Mouse (Mus musculus) cerebellum, adult (tissue): Measurements from ENCODE around the gene Hdgfl2.

Experiments used
- ATAC-seq: cut with Nextera tagmentation; 2 replicates; pipeline ENCODE4 v1.9.2; 2017; ENCODE audit warnings: mild to moderate bottlenecking, moderate library complexity, mixed read lengths; ENCODE audit not compliant: insufficient number of reproducible peaks, low FRiP score, low TSS enrichment

The Hdgfl2 gene

DNA sequence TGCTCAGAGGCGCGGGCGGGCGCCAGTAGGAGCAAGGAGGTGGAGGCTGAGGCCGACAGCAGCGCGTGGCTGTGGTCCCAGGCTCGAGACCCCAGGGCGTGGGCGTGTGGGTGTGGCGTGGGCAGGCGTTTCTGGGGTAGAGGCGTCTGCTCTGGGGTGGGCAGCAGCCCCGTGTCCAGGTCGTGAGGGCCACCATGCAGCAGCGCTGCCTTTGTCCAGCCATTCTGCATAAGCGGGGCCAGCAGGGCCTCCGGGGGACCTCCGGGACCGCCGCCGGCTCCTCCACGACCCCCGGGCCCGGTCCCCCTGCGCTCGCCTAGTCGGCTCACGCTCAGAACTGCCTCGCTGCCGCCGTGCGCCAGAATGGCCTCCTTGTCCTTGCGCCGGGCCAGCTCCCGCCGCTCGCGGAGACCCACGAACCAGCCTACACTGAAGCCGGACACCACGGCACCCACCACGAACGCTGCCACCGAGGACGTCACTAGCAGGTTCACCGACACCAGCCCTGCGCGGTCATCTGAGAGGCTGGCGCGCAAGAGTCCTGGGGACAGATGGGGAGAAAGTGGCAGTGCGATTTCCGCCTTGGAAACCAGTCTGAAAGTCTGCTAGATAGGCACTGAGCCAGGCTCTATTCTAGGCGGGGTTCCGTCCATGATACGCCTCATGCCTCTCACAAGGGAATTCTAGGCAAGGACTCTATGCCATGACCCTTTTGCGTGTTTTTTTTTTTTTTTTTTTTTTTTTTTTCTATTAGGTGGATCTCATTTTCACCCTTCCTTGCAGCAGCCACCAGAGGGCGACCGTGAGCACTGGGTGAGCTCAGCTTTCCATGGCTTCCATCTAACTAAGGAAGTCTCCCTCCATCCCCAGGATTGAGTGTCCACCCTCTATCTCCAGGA is 45.2 kb downstream of the Hdgfl2 start:
- ATAC-seq, result no peak

DNA sequence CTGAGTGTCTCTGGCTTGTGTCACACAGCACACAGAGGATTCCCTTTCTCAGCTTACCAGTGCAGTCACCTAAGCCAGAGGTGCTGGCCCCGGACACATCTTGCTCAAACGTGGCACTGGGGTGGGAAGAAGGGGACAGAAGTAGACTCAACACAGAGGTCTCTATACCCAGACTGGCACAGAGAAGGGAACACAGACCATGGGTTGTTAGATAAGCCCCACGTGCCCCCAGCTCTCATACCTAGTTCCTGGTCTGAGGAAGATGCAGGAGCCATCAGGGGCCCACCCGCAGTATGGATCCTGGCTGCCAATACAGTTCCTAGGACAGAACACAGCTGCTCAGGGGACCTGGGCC is 45.8 kb downstream of the Hdgfl2 start:
- ATAC-seq, result no peak

DNA sequence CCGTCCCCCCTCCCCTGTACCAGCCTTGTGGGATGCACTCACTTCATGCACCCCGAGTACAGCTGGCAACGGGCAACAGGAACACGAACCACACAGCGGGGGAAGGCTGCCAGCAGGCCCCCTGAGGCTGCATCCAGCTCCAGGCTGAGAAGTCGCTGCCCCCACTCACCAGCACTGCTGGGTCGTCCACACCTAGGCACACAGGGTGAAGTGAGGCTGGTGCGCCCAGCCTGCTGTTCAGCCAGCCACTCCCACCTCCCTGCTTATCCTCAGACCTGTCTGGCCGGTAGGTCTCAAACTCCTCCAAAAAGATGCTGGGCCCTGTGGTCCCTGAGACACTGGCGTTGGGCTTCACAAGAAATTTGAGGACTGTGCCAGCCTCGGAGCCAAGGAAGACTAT is 46.7 kb downstream of the Hdgfl2 start:
- ATAC-seq, result no peak

DNA sequence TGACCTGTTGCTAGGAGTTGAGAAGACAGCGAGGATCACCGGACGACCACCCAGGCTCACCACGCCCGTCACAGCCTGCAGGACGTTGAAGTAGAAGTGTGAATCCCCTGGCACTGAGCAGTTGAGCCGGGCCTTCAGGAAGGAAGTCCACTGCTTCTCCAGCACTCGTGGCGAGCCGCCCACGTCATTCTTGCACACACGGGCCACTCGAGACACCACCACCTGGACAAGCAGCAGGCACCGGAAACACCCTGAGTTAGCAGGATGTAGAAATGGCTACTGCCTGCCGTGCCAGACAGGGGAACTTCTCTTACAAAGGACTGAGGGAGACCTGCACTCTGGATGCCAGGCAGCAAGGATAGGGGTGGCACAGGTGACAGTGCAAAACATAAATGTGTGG is 48.8 kb downstream of the Hdgfl2 start:
- ATAC-seq, result no peak

DNA sequence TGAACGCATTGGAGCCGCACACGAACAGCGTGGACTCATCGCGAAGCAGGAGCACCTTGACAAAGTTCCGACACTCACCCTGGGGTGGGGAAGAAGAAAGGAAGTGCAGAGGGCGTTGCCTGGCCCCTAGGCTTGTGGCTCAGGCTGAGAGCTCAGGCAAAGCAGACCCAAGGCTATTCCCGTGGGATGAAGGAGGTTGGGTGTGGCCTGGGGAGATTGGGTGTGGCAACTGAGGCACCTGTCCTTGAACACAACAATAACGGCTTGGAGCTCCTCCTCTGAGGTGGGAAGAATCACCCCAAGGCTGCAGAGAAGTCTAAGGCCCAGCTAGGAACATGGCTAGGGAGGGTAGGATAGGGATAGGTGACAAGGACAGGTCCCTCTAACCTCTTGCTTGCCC is 51.7 kb downstream of the Hdgfl2 start:
- no peak for ATAC-seq

DNA sequence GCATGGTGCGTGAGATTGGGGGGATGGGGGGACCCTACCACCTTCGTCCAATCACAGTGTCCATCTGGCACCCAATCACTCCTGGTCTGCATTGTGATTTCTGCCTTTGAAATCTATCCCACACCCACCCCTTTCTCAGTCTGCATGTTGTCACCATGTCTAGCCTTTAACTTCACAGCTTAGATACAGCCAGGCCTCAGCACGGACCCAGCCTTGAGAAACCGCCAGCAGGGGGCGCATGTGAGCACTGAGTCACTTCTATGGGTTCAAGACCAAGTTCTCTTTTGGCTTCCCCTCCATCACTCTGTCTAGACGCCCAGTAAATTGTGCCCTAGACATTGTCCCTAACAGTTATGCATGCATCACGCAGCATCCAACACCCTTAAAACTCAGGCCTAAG is 52.4 kb downstream of the Hdgfl2 start:
- ATAC-seq, result no peak

DNA sequence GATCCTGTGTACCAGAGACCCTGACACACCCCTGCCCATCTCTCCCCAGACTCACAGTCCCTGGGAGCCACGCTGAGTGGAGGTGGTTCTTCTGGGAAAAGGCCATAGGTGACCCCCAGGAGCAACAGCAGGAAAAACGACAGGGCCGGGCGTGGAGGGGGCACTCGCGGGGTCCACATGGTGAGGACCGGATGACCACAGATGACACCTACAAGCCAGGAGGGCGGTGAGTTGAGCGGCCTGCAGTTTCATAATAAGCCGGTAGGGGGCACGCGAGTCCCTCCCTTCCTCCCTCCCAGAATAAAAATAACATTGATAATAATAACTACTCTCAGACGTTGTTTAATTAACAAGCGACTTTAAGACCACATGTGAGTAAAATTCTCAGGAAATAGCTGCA is 53.2 kb downstream of the Hdgfl2 start:
- no peak for ATAC-seq

DNA sequence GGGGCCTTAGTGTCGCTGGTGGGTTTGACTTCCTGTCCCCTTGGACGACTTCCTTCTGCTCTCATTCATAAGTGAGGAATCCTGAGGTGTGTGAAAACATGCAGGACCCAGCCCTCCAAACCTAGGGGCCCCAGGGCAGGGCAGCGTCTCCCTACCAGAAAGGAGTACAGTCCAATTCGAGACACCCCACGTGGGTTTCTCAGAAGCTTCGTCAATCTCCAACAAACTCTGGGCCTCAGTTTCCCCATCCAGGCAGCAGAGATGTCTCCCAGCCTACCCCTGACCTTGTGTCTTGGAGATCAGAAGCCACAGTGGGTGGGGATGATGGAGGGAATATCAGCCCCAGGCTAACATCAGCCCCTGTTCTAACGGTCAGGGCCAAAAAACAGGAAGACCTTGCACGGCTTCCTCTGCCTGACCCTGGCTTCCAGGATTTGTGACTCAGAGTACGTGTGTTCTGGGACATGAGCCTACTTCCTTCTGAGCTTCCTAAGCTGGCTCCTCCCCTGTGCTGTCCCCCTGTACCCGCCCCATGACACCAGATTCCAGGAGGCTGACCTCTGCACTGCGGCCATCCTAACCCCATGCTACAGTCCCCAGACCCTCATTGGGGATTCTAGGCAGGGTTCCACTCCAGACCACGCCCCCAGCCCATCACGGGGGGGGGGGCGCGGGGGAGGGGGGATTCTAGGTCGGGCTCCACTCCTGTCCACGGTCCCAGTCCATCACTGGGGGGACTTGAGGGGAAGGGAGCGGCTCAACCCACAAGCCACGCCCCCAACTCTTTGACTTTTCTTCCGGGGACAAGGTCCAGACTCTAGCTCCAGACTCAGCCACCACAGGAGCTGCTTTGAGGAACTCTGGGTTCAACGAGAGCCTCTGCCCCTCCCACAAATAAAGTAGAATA is 54.3 kb downstream of the Hdgfl2 start:
- no peak for ATAC-seq

DNA sequence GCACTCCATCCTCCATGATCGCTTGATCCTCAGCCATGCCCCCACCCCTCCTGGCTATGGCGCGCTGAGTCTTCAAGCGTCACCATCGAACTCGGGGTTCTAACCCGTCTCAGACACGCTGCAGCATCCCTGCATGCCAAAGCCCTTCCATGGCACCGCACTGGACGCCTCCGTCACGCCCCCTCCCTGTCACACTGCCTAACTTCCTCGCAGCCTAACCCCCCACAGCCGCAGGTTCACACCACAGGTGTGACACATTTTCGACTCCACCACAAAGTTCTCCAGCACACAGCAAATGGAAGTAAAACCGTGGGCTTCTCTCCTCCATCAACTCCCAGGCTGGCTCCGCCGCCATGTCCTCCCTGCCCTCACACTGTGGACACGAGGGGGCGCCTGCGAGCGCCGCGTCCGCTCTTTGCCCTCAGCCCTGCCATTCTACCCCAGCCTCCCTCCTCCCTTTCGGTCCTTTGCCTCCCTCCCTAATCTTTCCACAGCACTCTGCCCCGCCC is 55.1 kb downstream of the Hdgfl2 start:
- ATAC-seq, result no peak

DNA sequence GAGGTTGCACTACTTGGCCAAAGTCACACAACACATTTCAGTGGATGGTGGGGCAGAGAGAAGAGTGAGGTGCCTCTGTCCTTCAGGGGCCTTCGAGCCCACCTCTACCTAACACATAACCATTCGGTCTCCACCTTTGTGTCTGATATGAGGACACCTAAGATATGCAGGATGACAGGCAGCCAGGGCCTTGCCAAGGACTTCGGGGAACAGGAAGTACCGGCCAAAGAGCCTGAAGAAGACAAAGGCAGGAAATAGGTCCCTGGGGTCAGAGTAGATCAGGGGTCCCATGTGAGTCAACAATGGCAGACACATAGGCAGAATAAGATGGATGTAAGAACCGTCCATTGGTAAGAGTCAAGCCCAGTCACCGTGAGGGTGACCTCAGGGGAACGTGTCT is 57.1 kb downstream of the Hdgfl2 start:
- no peak for ATAC-seq

DNA sequence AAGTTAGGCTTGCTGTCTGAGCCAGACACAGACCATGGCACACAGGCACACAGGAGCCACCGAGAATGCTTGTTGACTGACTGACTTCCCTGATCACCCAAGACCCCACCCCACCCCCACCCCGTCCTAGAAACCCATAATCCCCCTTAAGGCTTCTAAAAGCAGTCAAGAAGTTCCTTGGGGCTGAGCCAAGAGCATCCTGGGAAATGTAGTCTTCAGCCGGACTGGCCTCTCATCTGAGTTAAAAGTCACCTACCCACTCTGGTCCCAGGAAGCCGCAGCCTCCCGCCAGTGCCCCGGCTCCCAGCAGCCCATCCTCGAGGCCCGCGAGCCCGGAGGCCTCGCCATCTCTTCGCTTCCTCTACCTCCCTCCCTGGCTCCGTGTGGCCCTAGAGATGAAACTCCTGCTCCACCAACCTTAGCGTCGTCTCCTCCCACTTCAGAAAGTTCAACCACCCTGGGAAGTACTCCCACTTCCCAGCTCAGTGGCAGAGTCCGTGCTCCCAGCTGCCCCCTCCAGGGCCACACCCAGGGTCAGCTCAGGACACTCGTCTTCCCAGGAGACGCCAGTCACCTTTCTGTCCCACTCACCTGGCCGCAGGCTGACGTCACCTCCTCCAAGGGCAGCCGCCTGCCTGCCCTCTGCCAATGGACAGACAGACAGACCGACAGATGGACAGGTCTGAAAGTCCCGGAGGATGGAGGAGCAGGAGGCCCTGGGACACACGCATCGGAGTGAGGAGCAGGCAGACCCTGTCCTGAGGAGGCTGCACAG is 58.6 kb downstream of the Hdgfl2 start:
- no peak for ATAC-seq

DNA sequence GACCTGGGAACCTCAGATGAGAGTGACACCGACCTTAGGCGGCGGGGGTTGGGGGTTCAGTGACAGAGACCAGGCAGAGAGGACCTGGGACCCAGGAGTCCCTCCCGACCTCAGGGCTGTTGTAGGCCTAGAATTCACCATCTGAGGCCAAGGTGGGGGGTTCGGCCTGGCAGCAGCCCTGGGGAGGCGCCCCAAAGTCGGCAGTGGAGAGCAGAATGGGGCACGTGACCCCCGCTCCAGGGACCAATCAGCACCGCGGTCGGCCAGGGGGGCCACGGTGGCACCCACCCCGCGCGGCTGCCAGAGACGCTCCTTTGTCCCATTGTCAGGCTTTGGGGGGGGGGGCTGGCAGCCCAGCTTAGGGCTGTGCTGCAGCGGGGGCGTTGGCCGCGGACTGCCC is 59.9 kb downstream of the Hdgfl2 start:
- ATAC-seq, result no peak

DNA sequence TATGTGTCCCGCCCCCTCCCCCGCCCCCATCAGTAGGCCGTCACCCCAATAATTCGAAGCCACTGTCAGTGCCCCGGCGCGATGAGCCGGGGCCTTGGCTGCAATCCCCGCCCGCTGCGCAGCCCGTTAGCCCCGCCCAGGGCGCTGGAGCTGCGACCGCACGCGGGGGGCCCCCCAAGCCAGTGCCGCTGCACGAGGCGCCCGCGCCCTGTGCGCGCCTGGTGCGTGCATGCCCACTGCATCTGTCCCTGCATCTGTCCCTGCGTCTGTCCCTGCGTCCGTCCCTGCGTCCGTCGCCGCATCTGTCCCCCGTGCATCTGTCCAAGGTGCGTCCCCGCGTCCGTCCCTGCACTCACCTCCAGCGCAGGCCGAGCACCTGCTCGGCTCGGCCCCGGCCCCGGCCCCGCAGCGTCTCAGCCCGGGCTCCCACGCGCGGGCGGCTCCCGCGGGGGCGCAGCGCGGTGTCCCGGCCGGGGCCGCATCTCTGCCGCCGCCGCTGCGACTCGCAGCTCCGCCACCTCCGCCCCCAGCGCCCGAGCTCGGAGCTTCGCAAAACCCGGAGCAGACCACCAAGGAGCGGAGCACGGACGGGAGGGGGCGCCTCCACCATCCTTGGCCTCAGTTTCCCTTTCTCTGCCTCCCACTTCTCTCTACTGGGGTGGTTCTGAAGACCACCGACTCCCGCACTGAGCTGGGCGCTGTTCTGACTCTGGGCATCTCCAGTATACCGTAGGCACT is 60.6 kb downstream of the Hdgfl2 start, which contains the start of gene Sema6b:
TSS of gene Sema6b (minus strand) at position 486 of the 738 bp plus-strand sequence.
- no peak for ATAC-seq

DNA sequence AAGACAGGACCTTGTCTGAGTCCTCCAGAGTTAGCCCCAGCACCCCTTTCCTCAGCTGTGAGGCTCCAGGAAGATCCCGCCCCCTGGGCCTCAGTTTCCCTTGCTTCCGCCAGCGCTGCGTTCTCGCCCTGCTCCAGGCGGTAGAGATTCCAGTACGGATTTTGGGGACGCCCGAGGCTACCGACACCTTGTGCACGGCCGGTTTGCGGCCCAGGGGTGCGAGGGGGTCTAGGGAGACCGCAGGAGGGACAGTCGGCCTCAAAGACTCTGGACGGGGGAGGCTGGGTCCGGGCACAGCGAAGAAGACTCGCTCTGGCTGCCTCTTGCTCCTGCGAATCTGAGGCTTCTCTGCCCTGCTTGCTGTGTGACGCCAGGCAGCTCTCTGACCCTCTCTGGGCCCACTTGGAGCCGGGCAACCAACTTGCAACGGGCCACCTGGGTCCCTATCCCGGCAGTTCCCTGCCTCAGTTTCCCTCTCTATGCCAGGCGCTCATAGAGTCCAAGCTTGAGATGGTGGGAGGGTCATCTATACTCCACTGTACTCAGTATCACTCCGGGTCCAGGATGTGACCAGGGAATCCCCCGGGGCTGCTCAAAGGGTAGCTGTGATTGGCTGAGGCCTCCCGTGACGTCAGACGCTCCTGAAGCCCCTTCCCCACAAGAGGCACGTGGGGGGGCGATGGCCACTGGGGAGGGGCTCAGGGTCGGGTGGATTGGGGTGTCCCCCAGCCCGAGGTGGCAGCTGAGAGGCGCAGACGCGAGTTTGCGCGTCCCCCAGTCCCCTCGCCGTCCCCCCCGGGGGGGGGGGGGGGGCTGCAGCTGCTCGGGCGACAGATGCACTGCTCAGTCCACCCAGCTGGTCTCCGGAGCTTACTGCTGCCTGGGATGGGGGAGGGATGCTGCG is 62.5 kb downstream of the Hdgfl2 start:
- ATAC-seq, result no peak; the same call in 1 of the 2 replicates

DNA sequence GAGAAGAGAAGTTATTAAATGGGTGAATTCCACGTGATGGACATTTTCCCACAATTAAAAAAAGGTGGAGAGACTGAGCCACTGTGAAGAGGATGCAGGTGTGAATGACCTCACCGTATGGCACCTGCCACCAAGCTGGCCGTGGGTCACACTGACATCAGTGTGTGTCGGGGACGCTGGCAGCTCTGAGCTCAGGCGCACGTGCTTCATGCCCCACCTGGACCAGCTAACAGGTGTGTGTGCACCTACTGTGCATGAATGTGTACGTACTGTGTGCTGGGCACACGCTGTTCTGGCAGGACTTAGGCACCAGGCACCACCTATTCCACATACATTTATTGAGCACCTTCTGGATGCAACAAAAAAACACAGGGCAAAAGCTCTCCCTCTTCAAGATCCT is 65.1 kb downstream of the Hdgfl2 start:
- ATAC-seq, result no peak

DNA sequence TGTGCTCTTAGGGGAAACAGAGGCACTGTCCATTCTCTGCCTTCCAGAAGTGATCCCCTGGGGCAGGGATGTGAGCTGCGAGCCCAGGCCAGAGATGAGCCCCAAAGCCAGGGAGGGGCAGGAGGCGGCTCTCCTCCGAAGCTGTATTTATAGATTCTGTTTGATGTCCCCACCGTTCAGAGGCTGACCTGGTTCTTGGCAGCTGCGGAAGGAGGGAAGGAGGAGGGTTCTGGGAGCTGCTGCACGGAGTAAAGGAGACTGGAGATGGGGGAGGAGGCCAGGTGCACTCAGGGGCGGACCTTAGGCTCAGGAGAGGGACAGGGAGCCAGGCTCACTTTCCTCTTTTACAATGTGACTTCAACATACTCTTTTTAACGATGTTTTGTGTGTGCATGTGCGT is 66.7 kb downstream of the Hdgfl2 start:
- no peak for ATAC-seq

DNA sequence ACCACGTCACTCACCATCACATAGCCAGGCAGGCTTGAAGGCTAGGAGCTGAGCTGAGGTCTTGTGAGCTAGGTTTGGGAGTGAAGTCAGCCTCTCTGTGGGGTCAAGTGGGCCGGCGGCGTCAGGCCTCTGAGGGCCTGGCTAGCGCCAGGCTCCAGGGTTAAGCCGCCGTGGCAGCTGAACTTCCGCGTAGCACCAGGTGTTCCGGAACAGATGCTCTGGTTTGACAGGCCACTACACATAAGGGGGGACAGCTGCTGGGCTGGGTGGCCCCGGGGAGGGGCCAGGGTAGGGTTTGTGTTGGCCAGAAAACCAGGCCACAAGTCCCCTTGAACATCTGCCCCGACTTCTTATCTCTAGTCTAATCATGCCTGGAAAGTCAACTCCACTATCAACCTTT is 68.0 kb downstream of the Hdgfl2 start:
- no peak for ATAC-seq

DNA sequence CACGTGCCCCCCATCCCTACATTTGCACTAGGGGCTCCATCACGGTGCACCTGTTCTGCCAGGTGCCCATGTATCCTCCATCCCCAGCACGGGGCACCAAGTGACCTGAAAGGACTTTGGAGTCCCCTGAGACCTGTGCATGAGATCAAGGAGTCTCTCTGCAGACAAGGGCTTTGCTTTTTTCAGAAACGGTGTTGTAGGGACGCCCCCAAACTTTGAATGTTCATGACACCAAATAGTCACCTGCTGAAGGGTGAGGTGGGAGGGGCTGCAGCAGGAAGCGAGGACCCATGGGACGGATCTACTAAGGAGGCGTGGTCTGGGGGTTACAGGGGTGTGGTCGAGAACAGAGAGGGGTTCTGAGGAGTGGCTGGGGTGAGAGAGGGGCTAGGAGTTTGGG is 68.8 kb downstream of the Hdgfl2 start:
- no peak for ATAC-seq
